ENCODE assay signal across 9 mouse cellular contexts in genomic region chr17:80206301-80206670, GRCm38 (mm10). TPM values are rescaled to one million over a fixed set of nuclear protein-coding genes. Genes with fewer than 3 reads are reported as not detected.
A peak's percentile ranks its signal among the peaks of the same experiment; 100 is the strongest.
DNase-seq lines count a peak whose midpoint lies in the region; ATAC-seq and TF ChIP-seq lines count a peak whose summit lies in the region.
"Had no signal": no experiment of that assay in that cellular context is flagged by ENCODE, and none has a peak within 500 bp of the region (broad histone marks: within the 10 kb centered on the region; RNA-seq: fewer than 3 reads in every experiment).

No protein-coding gene starts in this region.

- no peak for TF ChIP-seq EP300 in heart, postnatal 0 days (IDR thresholded peaks at IDR 0.05; ENCODE audit: low read depth)

- H3K9ac ChIP-seq in heart, postnatal 0 days (replicated peaks; ENCODE audit: low read depth, low read length): peak overlapping the region; percentile 82
- H3K9ac ChIP-seq in forebrain, embryonic 13.5 days: peak overlapping the region; percentile 99
- H3K9ac ChIP-seq in limb, embryonic 14.5 days (ENCODE audit: low read depth, low read length, severe bottlenecking): peak overlapping the region; percentile 99
- peak overlapping the region; percentile 98 for H3K9ac ChIP-seq in neural tube, embryonic 14.5 days (replicated peaks; ENCODE audit: low read depth, low read length)

- H3K9me3 ChIP-seq in heart, postnatal 0 days (replicated peaks; ENCODE audit: control insufficient read depth, low read length): no peaks in the 10 kb centered on the region
- no peaks in the 10 kb centered on the region for H3K9me3 ChIP-seq in forebrain, embryonic 13.5 days (replicated peaks)
- no peaks in the 10 kb centered on the region for H3K9me3 ChIP-seq in limb, embryonic 14.5 days (ENCODE audit: control insufficient read depth, low read length)
- H3K9me3 ChIP-seq in neural tube, embryonic 14.5 days (ENCODE audit: control insufficient read depth, low read length): no peaks in the 10 kb centered on the region

- H3K4me2 ChIP-seq in heart, postnatal 0 days (ENCODE audit: low read depth, low read length): peak overlapping the region; percentile 93
- peak overlapping the region; percentile 88 for H3K4me2 ChIP-seq in forebrain, embryonic 13.5 days
- peak overlapping the region; percentile 62 for H3K4me2 ChIP-seq in limb, embryonic 14.5 days (replicated peaks; ENCODE audit: low read depth, low read length, severe bottlenecking)
- peak overlapping the region; percentile 99 for H3K4me2 ChIP-seq in neural tube, embryonic 14.5 days (ENCODE audit: low read depth, low read length)

- no peak for TF ChIP-seq CTCF in heart, postnatal 0 days (IDR thresholded peaks at IDR 0.05; ENCODE audit: low read depth)
- no peak for TF ChIP-seq CTCF in brain, embryonic 14.5 days (IDR thresholded peaks at IDR 0.05; ENCODE audit: borderline replicate concordance, extremely low read depth, insufficient read depth, insufficient read length)

- ATAC-seq in heart, postnatal 0 days (ENCODE audit: insufficient read depth, low read depth): peak; percentile 37
- ATAC-seq in CD4-positive, CD25-positive, alpha-beta regulatory T cell, adult 4 months: peak; percentile 9
- peak; percentile 71 for ATAC-seq in forebrain, embryonic 13.5 days
- ATAC-seq in limb, embryonic 14.5 days (ENCODE audit: low FRiP score, low read depth): peak; percentile 8; the same call in 1 of the 2 replicates
- ATAC-seq in neural tube, embryonic 14.5 days (ENCODE audit: low read depth): peak; percentile 67

- DNase-seq in heart, postnatal 0 days (ENCODE audit: low spot score): no peak
- DNase-seq in heart, postnatal 25 days (ENCODE audit: low spot score): no peak
- peak; percentile 75 for DNase-seq in brain, embryonic 14.5 days (ENCODE audit: low read depth)
- peak; percentile 25 for DNase-seq in limb, embryonic 14.5 days (ENCODE audit: low spot score)
- DNase-seq in ovary, postnatal 10 days (ENCODE audit: low spot score): no peak

- under 1% methylated on average over 35 of the region's 36 CpGs for WGBS in heart, postnatal 0 days
- under 1% methylated on average over 36 of the region's 36 CpGs for WGBS in forebrain, embryonic 13.5 days
- WGBS in limb, embryonic 14.5 days: 0% methylated on average over 36 of the region's 36 CpGs
- whole genome bisulfite sequencing in neural tube, embryonic 14.5 days: 0% methylated on average over 34 of the region's 36 CpGs

- peak overlapping the region; percentile 86 for H3K4me3 ChIP-seq in heart, postnatal 0 days (ENCODE audit: low read depth, low read length)
- H3K4me3 ChIP-seq in forebrain, embryonic 13.5 days: peak overlapping the region; percentile 90
- H3K4me3 ChIP-seq in limb, embryonic 14.5 days (replicated peaks; ENCODE audit: low read length): peak overlapping the region; percentile 89
- peak overlapping the region; percentile 98 for H3K4me3 ChIP-seq in neural tube, embryonic 14.5 days (ENCODE audit: low read depth, low read length)

- intact Hi-C loops in heart, postnatal 25 days (cut with DNase I): loop anchor here (10.0 kb wide), 1 partner anchor 311 kb away; the partner anchor contains the start of gene Atl2

- H3K27ac ChIP-seq in heart, postnatal 0 days (ENCODE audit: low read depth): peak overlapping the region; percentile 97
- peak overlapping the region; percentile 99 for H3K27ac ChIP-seq in forebrain, embryonic 13.5 days
- peak overlapping the region; percentile 99 for H3K27ac ChIP-seq in limb, embryonic 14.5 days (replicated peaks; ENCODE audit: low read depth, low read length)
- peak overlapping the region; percentile 99 for H3K27ac ChIP-seq in neural tube, embryonic 14.5 days (ENCODE audit: low read depth, low read length)

- H3K27me3 ChIP-seq in heart, postnatal 0 days (ENCODE audit: control insufficient read depth, insufficient read depth, low read length): no peaks in the 10 kb centered on the region
- no peaks in the 10 kb centered on the region for H3K27me3 ChIP-seq in forebrain, embryonic 13.5 days
- H3K27me3 ChIP-seq in limb, embryonic 14.5 days (ENCODE audit: control insufficient read depth, insufficient read depth, low read length): no peaks in the 10 kb centered on the region
- peaks cover 4% of the 10 kb centered on the region; the same call in 1 of the 2 replicates for H3K27me3 ChIP-seq in neural tube, embryonic 14.5 days (ENCODE audit: control insufficient read depth, insufficient read depth, low read length)

- TF ChIP-seq POLR2A in brain, embryonic 14.5 days (IDR thresholded peaks at IDR 0.05; ENCODE audit: borderline replicate concordance, extremely low read depth, insufficient read depth, insufficient read length, poor library complexity, severe bottlenecking): peak; percentile 38; the same call in 1 of the 2 replicates
- TF ChIP-seq POLR2A in limb, embryonic 14.5 days (IDR thresholded peaks at IDR 0.05; ENCODE audit: borderline replicate concordance, extremely low read depth, insufficient read depth, insufficient read length): no peak

- H3K36me3 ChIP-seq in heart, postnatal 0 days (replicated peaks; ENCODE audit: control insufficient read depth, insufficient read depth, low read length): peaks cover 36% of the 10 kb centered on the region
- H3K36me3 ChIP-seq in forebrain, embryonic 13.5 days (ENCODE audit: poor library complexity, severe bottlenecking): peaks cover 39% of the 10 kb centered on the region
- peaks cover 39% of the 10 kb centered on the region for H3K36me3 ChIP-seq in limb, embryonic 14.5 days (ENCODE audit: control insufficient read depth, insufficient read depth, low read length)
- H3K36me3 ChIP-seq in neural tube, embryonic 14.5 days (ENCODE audit: control insufficient read depth, insufficient read depth, low read length): peaks cover 27% of the 10 kb centered on the region

- 0 out of 2 replicates have a peak, but pooled peaks cover 5% of the 10 kb centered on the region for H3K4me1 ChIP-seq in heart, postnatal 0 days (ENCODE audit: control insufficient read depth, insufficient read depth)
- H3K4me1 ChIP-seq in forebrain, embryonic 13.5 days: peaks cover 25% of the 10 kb centered on the region
- H3K4me1 ChIP-seq in limb, embryonic 14.5 days (ENCODE audit: control insufficient read depth, insufficient read depth, low read length): peaks cover 12% of the 10 kb centered on the region
- H3K4me1 ChIP-seq in neural tube, embryonic 14.5 days (ENCODE audit: control insufficient read depth, insufficient read depth, low read length): peaks cover 13% of the 10 kb centered on the region; the same call in 1 of the 2 replicates

RNA-seq across cellular contexts. Expression of gene Srsf7, which starts 0.8 kb away (rescaled TPM):
- total RNA-seq in heart, postnatal 0 days (2014; rRNA removed; ENCODE audit: low replicate concordance): 84.3 and 86.2 TPM in 2 replicates
- 151 and 154 TPM in 2 replicates for polyA plus RNA-seq in heart, postnatal 0 days (2015; fragmentation: Nextera tagmentation; extraction: Ambion mirVana)
- total RNA-seq in heart, postnatal 25 days (2021): 10 to 100 TPM; 36.9 to 41.9 TPM
- polyA plus RNA-seq in CD4-positive, CD25-positive, alpha-beta regulatory T cell, adult 4 months (2017; shearing (Covaris generic)): 100 to 1,000 TPM; 498 to 562 TPM
- 326 and 421 TPM in 2 replicates for polyA plus RNA-seq in brain, embryonic 14.5 days (2012; rRNA removed)
- polyA plus RNA-seq in forebrain, embryonic 13.5 days (2015; fragmentation: Nextera tagmentation; extraction: Ambion mirVana): 747 and 755 TPM in 2 replicates
- 363 and 429 TPM in 2 replicates for polyA plus RNA-seq in limb, embryonic 14.5 days (2012; rRNA removed)
- 577 and 588 TPM in 2 replicates for polyA plus RNA-seq in limb, embryonic 14.5 days (2014; fragmentation: Nextera tagmentation; extraction: Ambion mirVana)
- polyA plus RNA-seq in neural tube, embryonic 14.5 days (2014; fragmentation: Nextera tagmentation; extraction: Ambion mirVana): 400 and 447 TPM in 2 replicates

RNA-seq across cellular contexts. Expression of gene Ttc39d, which starts 1.0 kb away (rescaled TPM):
- total RNA-seq in heart, postnatal 0 days (2014; rRNA removed; ENCODE audit: low replicate concordance): 1.0 TPM in 1 of 2 replicates, not detected in the other
- 0.05 and 0.08 TPM in 2 replicates for polyA plus RNA-seq in heart, postnatal 0 days (2015; fragmentation: Nextera tagmentation; extraction: Ambion mirVana)
- total RNA-seq in heart, postnatal 25 days (2021): not detected
- polyA plus RNA-seq in CD4-positive, CD25-positive, alpha-beta regulatory T cell, adult 4 months (2017; shearing (Covaris generic)): not detected
- polyA plus RNA-seq in brain, embryonic 14.5 days (2012; rRNA removed): 0.05 and 0.08 TPM in 2 replicates
- 0.11 and 0.13 TPM in 2 replicates for polyA plus RNA-seq in forebrain, embryonic 13.5 days (2015; fragmentation: Nextera tagmentation; extraction: Ambion mirVana)
- 0.03 and 0.11 TPM in 2 replicates for polyA plus RNA-seq in limb, embryonic 14.5 days (2012; rRNA removed)
- not detected in 2 replicates for polyA plus RNA-seq in limb, embryonic 14.5 days (2014; fragmentation: Nextera tagmentation; extraction: Ambion mirVana)
- polyA plus RNA-seq in neural tube, embryonic 14.5 days (2014; fragmentation: Nextera tagmentation; extraction: Ambion mirVana): 0.11 and 0.14 TPM in 2 replicates
- total RNA-seq: adrenal gland, adult 18-20 months had no signal

RNA-seq across cellular contexts. Expression of gene Gemin6, which starts 18.0 kb away (rescaled TPM):
- total RNA-seq in heart, postnatal 0 days (2014; rRNA removed; ENCODE audit: low replicate concordance): 0.54 and 4.7 TPM in 2 replicates
- 13.3 and 14.6 TPM in 2 replicates for polyA plus RNA-seq in heart, postnatal 0 days (2015; fragmentation: Nextera tagmentation; extraction: Ambion mirVana)
- total RNA-seq in heart, postnatal 25 days (2021): 1 to 10 TPM; 3.1 to 4.0 TPM
- polyA plus RNA-seq in CD4-positive, CD25-positive, alpha-beta regulatory T cell, adult 4 months (2017; shearing (Covaris generic)): 10 to 100 TPM in 1 of 2 experiments, 1 to 10 TPM in 1; 9.6 to 10.2 TPM
- polyA plus RNA-seq in brain, embryonic 14.5 days (2012; rRNA removed): 9.7 and 12.5 TPM in 2 replicates
- 33.6 and 35.8 TPM in 2 replicates for polyA plus RNA-seq in forebrain, embryonic 13.5 days (2015; fragmentation: Nextera tagmentation; extraction: Ambion mirVana)
- 10.8 and 16.7 TPM in 2 replicates for polyA plus RNA-seq in limb, embryonic 14.5 days (2012; rRNA removed)
- 30.8 and 34.7 TPM in 2 replicates for polyA plus RNA-seq in limb, embryonic 14.5 days (2014; fragmentation: Nextera tagmentation; extraction: Ambion mirVana)
- polyA plus RNA-seq in neural tube, embryonic 14.5 days (2014; fragmentation: Nextera tagmentation; extraction: Ambion mirVana): 17.2 and 17.9 TPM in 2 replicates

Comparison
In these comparisons a context has a peak if more than half of its experiments do, and no peak if none do; other contexts are left out.
1. ATAC-seq: peak in every context shown above with its lines; median percentile 71 in forebrain, embryonic 13.5 days; 67 in neural tube, embryonic 14.5 days; 37 in heart, postnatal 0 days; 9 in CD4-positive, CD25-positive, alpha-beta regulatory T cell, adult 4 months; 8 in limb, embryonic 14.5 days.
2. DNase-seq: peak in brain, embryonic 14.5 days (single experiment) and limb, embryonic 14.5 days (single experiment); none in heart, postnatal 0 days (single experiment), heart, postnatal 25 days (single experiment) and ovary, postnatal 10 days (single experiment).
3. Peak in every context shown above with its lines, with median percentiles within 50 percentile points of each other: H3K27ac ChIP-seq, H3K4me2 ChIP-seq, H3K4me3 ChIP-seq and H3K9ac ChIP-seq.